Comparison of ENCODE assay signal across 8 mouse cellular contexts in the genomic region with DNA sequence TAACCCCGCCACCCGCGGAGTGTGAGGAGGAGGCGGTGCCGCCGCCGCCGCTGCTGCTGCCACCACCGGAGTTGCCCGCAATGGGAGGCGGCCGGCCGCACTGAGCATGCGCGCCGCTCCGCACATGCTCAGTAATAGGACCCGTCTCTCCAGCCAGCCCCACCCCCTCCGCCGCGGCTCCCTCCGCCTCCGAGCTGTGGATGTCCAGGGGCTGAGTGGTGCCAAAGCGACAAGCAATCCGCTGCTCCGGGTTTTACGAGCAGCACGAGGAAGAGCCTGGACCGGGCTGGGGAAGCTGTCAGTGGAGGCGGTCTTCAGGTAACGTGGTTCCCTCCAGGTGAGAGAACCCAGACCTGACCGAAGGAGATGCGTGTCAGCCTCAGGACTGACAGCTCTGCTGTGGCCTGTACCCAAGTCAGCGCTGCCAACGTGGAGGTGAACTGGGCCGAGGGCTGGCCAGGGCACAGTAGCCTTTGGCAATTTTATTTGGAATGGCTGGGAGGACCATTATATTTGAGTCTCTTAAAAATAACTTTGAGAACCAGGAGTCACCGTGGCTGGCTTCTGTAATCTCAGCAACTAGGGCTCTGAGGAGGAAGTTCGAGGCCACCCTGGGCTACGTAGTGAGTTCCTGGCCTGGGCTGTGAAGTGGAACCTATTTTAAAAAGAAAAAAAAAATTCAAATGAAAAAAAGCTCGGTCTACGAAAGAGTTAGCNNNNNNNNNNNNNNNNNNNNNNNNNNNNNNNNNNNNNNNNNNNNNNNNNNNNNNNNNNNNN. TPM values are rescaled to one million over a fixed set of nuclear protein-coding genes. Genes with fewer than 3 reads are reported as not detected.
DNase-seq lines count a peak whose midpoint lies in the region; ATAC-seq and TF ChIP-seq lines count a peak whose summit lies in the region.

A gene (minus strand): TSS at position 86 of the 777 bp plus-strand sequence.

- peak within 1 kb of the TSS; percentile 75 for H3K4me2 ChIP-seq in embryonic facial prominence, embryonic 15.5 days (replicated peaks)
- H3K4me2 ChIP-seq in limb, embryonic 14.5 days (replicated peaks; ENCODE audit: low read depth, low read length, severe bottlenecking) = peak within 1 kb of the TSS; percentile 50
- H3K4me2 ChIP-seq in midbrain, postnatal 0 days (ENCODE audit: low read depth, low read length, poor library complexity, severe bottlenecking) = peak within 1 kb of the TSS; percentile 68

- peak within 1 kb of the TSS; percentile 97 for H3K27ac ChIP-seq in bone marrow, adult 2 months (ENCODE audit: control insufficient read depth, insufficient read depth, low read depth, low read length, poor library complexity)
- peak within 1 kb of the TSS; percentile 89 for H3K27ac ChIP-seq in embryonic facial prominence, embryonic 15.5 days (replicated peaks)
- H3K27ac ChIP-seq in limb, embryonic 14.5 days (replicated peaks; ENCODE audit: low read depth, low read length) = peak within 1 kb of the TSS; percentile 88
- H3K27ac ChIP-seq in midbrain, postnatal 0 days (ENCODE audit: low read depth, low read length) = peak within 1 kb of the TSS; percentile 96

- DNase-seq in 416B (ENCODE audit: low read depth) = peak; percentile 98
- DNase-seq in heart, adult 8-10 months (ENCODE audit: low spot score) = peak; percentile 95
- DNase-seq in kidney, adult 9 months = peak; percentile 99
- peak; percentile 93 for DNase-seq in limb, embryonic 14.5 days (ENCODE audit: low spot score)
- peak; percentile 98 for DNase-seq in midbrain, postnatal 0 days (ENCODE audit: low spot score)
- DNase-seq in spleen, postnatal 14 days (ENCODE audit: low spot score in 2 of 2) = peak; percentile 94 to 95

- H3K27me3 ChIP-seq in embryonic facial prominence, embryonic 15.5 days = no peaks in the 10 kb centered on the region
- H3K27me3 ChIP-seq in limb, embryonic 14.5 days (ENCODE audit: control insufficient read depth, insufficient read depth, low read length) = no peaks in the 10 kb centered on the region
- no peaks in the 10 kb centered on the region for H3K27me3 ChIP-seq in midbrain, postnatal 0 days (ENCODE audit: insufficient read depth, low read length)

- 2% methylated on average over 40 of the region's 41 CpGs for WGBS in bone marrow, adult 2 months
- WGBS in embryonic facial prominence, embryonic 15.5 days = 7% methylated on average over 38 of the region's 41 CpGs
- WGBS in limb, embryonic 14.5 days = 7% methylated on average over 28 of the region's 41 CpGs
- 4% methylated on average over 40 of the region's 41 CpGs for WGBS in midbrain, postnatal 0 days

- H3K9ac ChIP-seq in embryonic facial prominence, embryonic 15.5 days = peak within 1 kb of the TSS; percentile 58
- H3K9ac ChIP-seq in limb, embryonic 14.5 days (ENCODE audit: low read depth, low read length, severe bottlenecking) = peak within 1 kb of the TSS; percentile 84
- peak within 1 kb of the TSS; percentile 91 for H3K9ac ChIP-seq in midbrain, postnatal 0 days (replicated peaks; ENCODE audit: low read length, poor library complexity, severe bottlenecking)

- H3K36me3 ChIP-seq in embryonic facial prominence, embryonic 15.5 days = no peaks in the 10 kb centered on the region
- no peaks in the 10 kb centered on the region for H3K36me3 ChIP-seq in limb, embryonic 14.5 days (ENCODE audit: control insufficient read depth, insufficient read depth, low read length)
- H3K36me3 ChIP-seq in midbrain, postnatal 0 days (ENCODE audit: insufficient read depth, low read length) = no peaks in the 10 kb centered on the region

- no peaks in the 10 kb centered on the region for H3K9me3 ChIP-seq in embryonic facial prominence, embryonic 15.5 days (replicated peaks)
- no peaks in the 10 kb centered on the region for H3K9me3 ChIP-seq in limb, embryonic 14.5 days (ENCODE audit: control insufficient read depth, low read length)
- no peaks in the 10 kb centered on the region for H3K9me3 ChIP-seq in midbrain, postnatal 0 days (ENCODE audit: low read length)

- ATAC-seq in embryonic facial prominence, embryonic 15.5 days (ENCODE audit: insufficient number of reproducible peaks, low FRiP score, low TSS enrichment, low read depth) = peak; percentile 99
- peak; percentile 96 for ATAC-seq in limb, embryonic 14.5 days (ENCODE audit: low FRiP score, low read depth)
- peak; percentile 96 for ATAC-seq in midbrain, postnatal 0 days (ENCODE audit: low FRiP score)

- TF ChIP-seq POLR2A in bone marrow, adult 2 months (IDR thresholded peaks at IDR 0.05; ENCODE audit: borderline replicate concordance, control insufficient read depth, low read depth, low read length) = peak; percentile 30; the same call in 1 of the 2 replicates
- peak; percentile 72; the same call in 1 of the 2 replicates for TF ChIP-seq POLR2A in limb, embryonic 14.5 days (IDR thresholded peaks at IDR 0.05; ENCODE audit: borderline replicate concordance, extremely low read depth, insufficient read depth, insufficient read length)

- H3K4me1 ChIP-seq in bone marrow, adult 2 months (ENCODE audit: control insufficient read depth, insufficient read depth, low read length) = peaks cover 1% of the 10 kb centered on the region; the same call in 1 of the 2 replicates
- H3K4me1 ChIP-seq in embryonic facial prominence, embryonic 15.5 days = 0 out of 2 replicates have a peak, but pooled peaks cover 14% of the 10 kb centered on the region
- peaks cover 17% of the 10 kb centered on the region for H3K4me1 ChIP-seq in limb, embryonic 14.5 days (ENCODE audit: control insufficient read depth, insufficient read depth, low read length)
- peaks cover 13% of the 10 kb centered on the region; the same call in 1 of the 2 replicates for H3K4me1 ChIP-seq in midbrain, postnatal 0 days (ENCODE audit: insufficient read depth, low read length)

- no peak for TF ChIP-seq CTCF in bone marrow, adult 2 months (IDR thresholded peaks at IDR 0.05; ENCODE audit: control insufficient read depth, insufficient read depth, low read length)
- no peak; the same call in 1 of the 2 replicates for TF ChIP-seq CTCF in midbrain, postnatal 0 days (IDR thresholded peaks at IDR 0.05)

- peak within 1 kb of the TSS; percentile 97 for H3K4me3 ChIP-seq in bone marrow, adult 2 months (replicated peaks; ENCODE audit: control insufficient read depth, low read depth, low read length)
- H3K4me3 ChIP-seq in embryonic facial prominence, embryonic 15.5 days (replicated peaks) = peak within 1 kb of the TSS; percentile 70
- peak within 1 kb of the TSS; percentile 82 for H3K4me3 ChIP-seq in limb, embryonic 14.5 days (replicated peaks; ENCODE audit: low read length)
- H3K4me3 ChIP-seq in midbrain, postnatal 0 days (ENCODE audit: low read depth, low read length) = peak within 1 kb of the TSS; percentile 78

RNA-seq across cellular contexts. Expression of the gene that starts here (rescaled TPM):
- polyA plus RNA-seq in bone marrow, adult 2 months (2011; ENCODE audit: insufficient read depth, insufficient read length, low replicate concordance, missing spikeins) = 10.5 and 16.5 TPM in 2 replicates
- polyA plus RNA-seq in embryonic facial prominence, embryonic 15.5 days (2015; fragmentation: Nextera tagmentation; extraction: Ambion mirVana) = 23.6 and 25.8 TPM in 2 replicates
- 10 to 100 TPM; 27.5 to 32.9 (median 32.7) TPM for total RNA-seq in heart, adult 8-10 months (2022)
- polyA plus RNA-seq in limb, embryonic 14.5 days (2012; rRNA removed) = 39.6 and 43.1 TPM in 2 replicates
- polyA plus RNA-seq in limb, embryonic 14.5 days (2014; fragmentation: Nextera tagmentation; extraction: Ambion mirVana) = 33.3 and 35.1 TPM in 2 replicates
- total RNA-seq in midbrain, postnatal 0 days (2014; rRNA removed) = 110 and 140 TPM in 2 replicates
- 52.7 and 64.2 TPM in 2 replicates for polyA plus RNA-seq in midbrain, postnatal 0 days (2015; fragmentation: Nextera tagmentation; extraction: Ambion mirVana)

Comparison
In these comparisons a context has a peak if more than half of its experiments do, and no peak if none do; other contexts are left out.
1. Peak in every context shown above with its lines: DNase-seq, ATAC-seq, H3K4me3 ChIP-seq and H3K27ac ChIP-seq.